Mouse (Mus musculus): ENCODE measurements around the gene Col6a6.

GRCm38 (mm10) chr9:105852015-105852777, 24.2 kb upstream of the Col6a6 start:
- TF ChIP-seq CTCF (conservative IDR thresholded peaks at IDR 0.05; ENCODE audit: insufficient read depth, insufficient read length, low read depth, low read length): no peak
- no peak for TF ChIP-seq POLR2A (IDR thresholded peaks at IDR 0.05; ENCODE audit: low read depth, low read length)
